Mouse (Mus musculus) cerebellum, adult 11-12 months (tissue): ENCODE data around the gene Tmem54.
A peak's percentile ranks its signal among the peaks of the same experiment; 100 is the strongest.

Experiments used
- DNase-seq: peaks from one replicate; pipeline ENCODE4 v3.0.0; 2022

Tmem54 gene

DNA sequence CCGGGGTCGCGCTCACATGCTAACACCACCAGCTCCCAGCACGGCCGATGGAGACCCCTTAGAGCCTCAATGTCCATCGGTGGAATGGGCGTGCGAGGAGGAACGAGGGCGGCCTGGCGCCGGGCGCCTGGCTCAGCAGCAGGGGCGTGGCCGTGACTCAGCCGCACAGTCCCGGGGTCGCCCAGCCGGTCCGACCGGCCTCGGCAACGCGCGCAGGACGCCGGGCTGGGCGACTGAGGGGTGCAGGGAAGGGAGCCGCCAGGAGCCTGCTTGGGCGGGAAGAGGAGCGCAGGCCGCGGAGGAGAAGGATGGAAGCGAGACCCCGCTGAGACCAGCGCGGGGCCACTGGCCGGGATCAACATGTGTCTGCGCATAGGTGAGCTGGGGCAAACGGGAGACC, at the start of gene Tmem54:
Gene Tmem54, plus strand, starts transcription at position 193 of the 400 bp plus-strand sequence.
- DNase-seq, result no peak

- no peak for DNase-seq
Measured at GRCm38 (mm10) chr4:129055562-129055961, 49.8 kb upstream of the Tmem54 start.

GRCm38 (mm10) chr4:129057533-129058206, 47.7 kb upstream of the Tmem54 start:
- peak; percentile 97 for DNase-seq

DNA sequence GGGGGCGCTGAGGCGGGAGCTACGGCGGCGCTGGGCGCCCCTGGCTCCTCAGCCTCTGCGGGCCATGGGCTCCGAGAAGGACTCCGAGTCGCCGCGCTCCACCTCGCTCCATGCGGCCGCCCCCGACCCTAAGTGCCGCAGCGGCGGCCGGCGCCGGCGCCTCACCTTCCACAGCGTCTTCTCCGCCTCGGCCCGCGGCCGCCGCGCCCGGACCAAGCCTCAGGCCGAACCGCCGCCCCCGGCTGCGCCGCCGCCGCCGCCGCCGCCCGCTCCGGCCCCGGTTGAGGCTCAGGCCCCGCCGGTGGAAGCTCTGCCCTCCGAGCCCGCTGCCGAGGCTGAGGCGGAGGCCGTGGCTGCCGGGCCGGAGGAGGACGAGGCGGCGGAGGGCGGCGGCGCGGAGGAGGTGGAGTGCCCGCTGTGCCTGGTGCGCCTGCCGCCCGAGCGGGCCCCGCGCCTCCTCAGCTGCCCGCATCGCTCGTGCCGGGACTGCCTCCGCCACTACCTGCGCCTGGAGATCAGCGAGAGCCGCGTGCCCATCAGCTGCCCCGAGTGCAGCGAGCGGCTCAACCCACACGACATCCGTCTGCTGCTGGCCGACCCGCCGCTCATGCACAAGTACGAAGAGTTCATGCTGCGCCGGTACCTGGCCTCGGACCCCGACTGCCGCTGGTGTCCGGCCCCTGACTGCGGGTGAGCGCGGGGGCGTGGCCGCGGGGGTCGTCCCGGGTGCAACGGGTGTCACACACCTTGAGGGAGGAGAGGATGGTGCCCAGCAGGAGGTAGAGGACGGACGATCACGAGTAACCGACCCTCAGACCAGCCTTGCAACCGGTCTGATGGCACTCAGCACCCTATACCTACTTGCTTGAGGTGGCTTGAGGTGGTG, 46.9 kb upstream of the Tmem54 start, which contains the start of gene Rnf19b:
Gene Rnf19b, plus strand, starts transcription at position 65 of the 886 bp plus-strand sequence.
- DNase-seq, result peak; percentile 77

GRCm38 (mm10) chr4:129059125-129059551, 46.2 kb upstream of the Tmem54 start:
- DNase-seq, result no peak

DNA sequence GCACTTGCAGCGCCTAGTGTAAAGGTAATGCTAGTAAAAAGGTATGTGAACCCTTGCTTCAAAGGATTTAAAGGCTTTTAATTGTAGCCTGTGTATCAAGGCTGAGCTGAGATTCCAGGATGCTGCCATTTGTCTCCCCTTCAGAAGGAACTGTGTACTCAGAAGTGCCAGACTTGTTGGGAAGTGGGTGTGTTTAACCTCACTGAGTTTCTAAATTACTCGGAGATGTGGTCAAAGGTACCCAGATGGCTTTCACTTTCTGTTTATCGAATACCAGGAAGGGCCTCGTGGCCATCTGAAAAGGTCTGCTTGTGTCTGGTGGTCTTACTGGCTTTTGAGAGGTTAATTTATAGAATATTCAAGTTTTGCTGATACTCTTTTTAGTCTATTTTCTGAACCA, 45.4 kb upstream of the Tmem54 start:
- no peak for DNase-seq

DNA sequence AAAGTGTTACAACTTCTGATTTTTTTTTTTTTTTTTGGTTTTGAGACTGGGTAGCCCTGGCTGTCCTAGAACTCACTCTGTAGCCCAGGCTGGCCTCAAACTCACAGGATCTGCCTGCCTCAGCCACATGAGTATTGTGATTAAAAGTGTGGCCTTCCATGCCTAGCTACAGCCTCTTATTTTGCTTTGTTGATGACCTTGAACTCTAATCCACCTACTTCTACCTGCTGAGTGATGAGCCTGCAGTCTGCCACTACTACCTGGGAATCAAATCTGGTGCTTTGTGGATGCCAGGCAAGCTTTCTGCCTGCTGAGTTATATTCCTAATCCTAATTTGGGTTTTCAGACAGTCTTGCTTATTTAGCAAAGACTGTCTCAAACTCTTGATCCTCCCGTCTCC, 43.9 kb upstream of the Tmem54 start:
- no peak for DNase-seq

DNA sequence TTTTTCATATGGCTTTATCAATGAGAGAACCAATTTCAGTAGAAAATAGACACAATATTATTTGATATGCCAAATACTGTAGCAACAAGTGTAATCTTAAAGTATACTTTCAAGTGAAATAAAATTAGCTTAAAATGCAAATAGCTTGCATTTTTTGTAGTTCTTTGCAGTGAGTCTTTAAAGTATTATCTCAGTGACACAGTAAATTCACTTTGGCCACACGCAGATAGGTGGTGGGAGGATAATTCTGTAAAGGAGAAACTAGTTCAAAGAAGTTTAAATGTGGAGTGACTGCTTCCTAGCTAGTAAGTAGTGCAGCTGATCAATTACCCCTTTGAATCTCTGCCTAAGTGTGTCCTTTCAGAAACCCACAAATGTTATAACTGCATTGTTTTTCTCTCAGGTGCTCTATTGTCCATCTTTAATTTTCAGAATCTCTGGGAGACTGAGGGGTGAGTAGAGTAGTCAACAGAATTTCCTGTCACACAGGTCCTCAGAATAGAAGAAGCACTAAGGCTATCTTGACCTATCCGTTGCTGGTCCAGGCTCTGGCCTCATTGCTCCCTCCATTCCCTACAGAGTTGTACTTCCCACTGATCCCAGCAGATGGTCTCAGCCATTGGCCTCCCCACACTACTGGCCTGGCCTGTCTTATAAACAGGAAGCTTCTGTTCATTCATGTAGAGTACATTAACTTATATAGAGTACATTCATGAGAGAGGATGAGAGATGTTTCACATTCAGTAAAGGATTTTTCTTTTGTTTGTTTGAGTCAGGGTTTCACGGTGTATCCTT, 42.9 kb upstream of the Tmem54 start:
- DNase-seq, result no peak

GRCm38 (mm10) chr4:129065688-129066236, 39.6 kb upstream of the Tmem54 start:
- no peak for DNase-seq

GRCm38 (mm10) chr4:129067638-129068415, 37.5 kb upstream of the Tmem54 start:
- no peak for DNase-seq

GRCm38 (mm10) chr4:129068848-129069247, 36.5 kb upstream of the Tmem54 start:
- DNase-seq, result no peak

DNA sequence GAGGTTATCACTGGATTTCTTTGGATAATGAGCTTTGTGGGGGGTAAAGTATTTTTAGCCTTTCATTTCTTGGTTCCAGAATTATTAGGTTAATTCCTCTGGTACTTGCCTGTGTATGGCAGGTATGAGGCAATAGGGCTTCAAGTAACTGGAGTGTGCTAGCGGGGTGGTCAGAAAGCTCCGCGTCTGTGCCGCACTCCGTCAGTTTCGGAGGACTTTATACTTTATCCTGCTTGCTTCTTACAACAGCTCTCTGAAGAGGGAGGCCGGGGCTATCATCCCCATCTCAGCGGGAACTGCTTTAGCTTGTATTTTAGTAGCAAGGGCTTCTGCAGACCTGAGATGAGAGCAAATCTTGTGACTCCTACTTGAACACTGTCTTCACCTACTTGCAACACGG, 26.2 kb upstream of the Tmem54 start:
- no peak for DNase-seq

DNA sequence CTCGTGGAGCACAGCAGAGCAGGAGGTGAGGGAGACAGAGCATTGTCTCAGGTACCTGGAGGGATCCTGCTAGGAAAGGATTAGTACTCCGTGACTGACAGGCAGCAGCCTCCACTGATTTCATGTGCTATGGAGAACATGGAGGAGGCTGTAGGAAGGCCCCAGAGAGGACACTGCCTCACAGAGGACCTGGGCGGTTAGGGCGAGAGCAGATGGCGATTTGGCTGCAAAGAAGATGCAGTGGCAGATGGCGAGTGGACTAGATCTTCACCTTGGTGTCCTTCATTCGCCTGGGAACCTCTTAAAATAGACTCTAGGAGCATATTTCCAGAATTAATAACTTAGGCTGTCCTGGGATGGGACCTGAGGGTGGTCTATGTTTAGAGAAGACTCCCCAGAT, 24.3 kb upstream of the Tmem54 start:
- peak; percentile 93 for DNase-seq

DNA sequence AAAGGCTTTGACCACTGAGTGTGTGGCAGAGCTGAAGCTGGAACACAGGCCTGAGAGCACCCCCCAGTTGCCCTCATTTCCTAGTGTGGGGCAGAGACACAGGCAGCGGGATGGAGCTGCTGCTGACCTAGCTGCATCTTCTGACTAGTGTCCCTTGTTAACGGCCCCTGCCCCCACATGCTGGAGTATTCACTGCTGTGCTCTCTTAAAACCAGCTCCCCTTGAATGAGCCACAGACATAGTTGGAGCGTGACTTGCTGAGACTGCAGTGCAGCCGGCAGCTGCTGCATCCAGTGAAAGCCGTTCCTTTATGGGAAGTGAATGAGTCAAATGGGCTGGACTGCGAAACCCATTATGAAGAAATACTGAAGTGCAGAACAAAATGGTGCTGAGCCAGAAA, 23.8 kb upstream of the Tmem54 start:
- DNase-seq, result no peak

DNA sequence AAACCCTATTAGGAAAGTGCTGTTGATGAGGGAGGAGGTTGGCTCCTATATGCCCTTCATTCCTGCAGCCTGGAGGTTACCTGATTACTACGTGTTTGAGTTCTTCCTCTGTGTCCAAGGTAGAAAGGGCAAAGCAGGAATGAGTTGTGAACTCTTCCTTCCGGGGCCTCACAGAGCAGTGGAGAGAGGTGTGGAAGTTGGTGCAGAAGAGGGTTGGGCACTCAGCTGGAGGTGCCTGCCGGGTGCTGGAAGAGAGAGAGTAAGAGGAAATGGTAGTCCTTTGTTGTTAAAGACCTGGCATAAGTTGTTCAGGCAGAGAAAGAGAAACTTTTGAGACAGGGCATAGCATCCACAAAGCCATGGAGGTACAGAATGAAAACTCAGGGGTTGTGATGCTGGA, 23.4 kb upstream of the Tmem54 start:
- DNase-seq, result no peak

DNA sequence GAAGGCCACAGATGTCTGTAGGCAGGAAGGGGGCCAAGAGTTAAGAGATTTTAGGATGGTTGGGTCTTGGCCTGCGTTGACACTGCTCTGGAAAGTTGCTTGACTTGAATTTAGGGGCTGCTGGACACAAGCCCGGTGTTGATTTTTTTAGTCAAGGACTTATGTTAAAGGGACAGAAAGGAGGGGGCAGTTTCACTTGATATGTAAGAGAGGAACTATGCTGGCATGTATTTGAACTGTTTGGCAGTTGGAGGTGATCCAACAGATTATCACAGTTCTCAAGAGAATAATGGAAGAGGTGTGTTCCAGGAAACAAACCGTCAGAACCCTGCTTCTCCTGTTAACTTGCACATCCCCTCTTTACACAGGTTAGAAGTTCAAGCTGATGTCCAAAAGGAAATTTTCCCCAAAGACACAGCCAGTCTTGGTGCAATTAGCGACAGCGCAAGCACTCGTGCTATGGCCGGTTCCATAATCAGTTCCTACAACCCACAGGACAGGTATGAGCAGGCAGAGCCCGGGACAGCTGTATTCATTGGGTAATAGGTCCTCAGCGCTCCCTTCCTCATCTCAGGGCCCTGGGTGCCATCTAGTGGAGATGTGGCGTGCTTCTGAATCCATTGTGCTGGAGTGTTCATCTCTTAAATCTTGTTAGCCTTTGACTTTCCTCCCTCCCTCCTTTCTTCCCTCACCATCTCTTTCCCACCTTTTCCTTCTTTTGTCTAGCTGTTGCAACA, 22.8 kb upstream of the Tmem54 start:
- DNase-seq, result peak; percentile 80

DNA sequence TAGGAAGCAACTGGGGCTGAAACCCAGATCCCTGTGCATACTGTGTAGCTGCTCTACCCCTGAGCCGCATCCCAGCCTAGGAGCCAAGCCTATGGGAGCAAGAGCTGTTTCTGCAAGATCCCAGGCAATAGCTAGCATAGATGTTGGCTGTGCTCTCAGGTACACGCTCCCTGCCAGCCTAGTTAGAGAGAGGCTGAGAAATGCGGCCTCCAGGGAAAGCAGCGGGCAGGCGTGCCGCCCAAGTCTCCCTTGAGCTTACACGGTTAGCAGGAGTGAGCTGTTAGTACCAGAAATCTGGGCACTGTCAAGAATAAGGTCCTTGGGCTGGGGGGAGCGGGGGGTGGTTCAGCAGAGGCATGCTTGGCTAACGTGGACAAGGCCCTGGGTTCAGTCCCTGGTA, 20.5 kb upstream of the Tmem54 start:
- DNase-seq, result no peak

- peak; percentile 64 for DNase-seq
Measured at GRCm38 (mm10) chr4:129086078-129086477, 19.3 kb upstream of the Tmem54 start.

GRCm38 (mm10) chr4:129087850-129088249, 17.5 kb upstream of the Tmem54 start:
- DNase-seq, result no peak

- DNase-seq, result no peak
Measured at GRCm38 (mm10) chr4:129095276-129095675, 10.1 kb upstream of the Tmem54 start.

- DNase-seq, result no peak
Measured at GRCm38 (mm10) chr4:129097006-129097405, 8.3 kb upstream of the Tmem54 start.
